Mouse (Mus musculus) MN1 (cell line): ENCODE data around the gene Dennd4a.

Experiments
- DNase-seq: peaks from one replicate; pipeline ENCODE4 v3.0.0-alpha.2; 2016; ENCODE audit warnings: low spot score

The Dennd4a gene

GRCm38 (mm10) chr9:64960117-64960977 lies 149.2 kb downstream of the Dennd4a start, which contains the start of gene Ints14:
Ints14 (plus strand) TSS chr9:64960905.
- DNase-seq: peak; percentile 97

GRCm38 (mm10) chr9:64960978-64961320 lies 149.8 kb downstream of the Dennd4a start:
- no peak for DNase-seq
